19 mouse cellular contexts compared by ENCODE assay signal in the genomic region with DNA sequence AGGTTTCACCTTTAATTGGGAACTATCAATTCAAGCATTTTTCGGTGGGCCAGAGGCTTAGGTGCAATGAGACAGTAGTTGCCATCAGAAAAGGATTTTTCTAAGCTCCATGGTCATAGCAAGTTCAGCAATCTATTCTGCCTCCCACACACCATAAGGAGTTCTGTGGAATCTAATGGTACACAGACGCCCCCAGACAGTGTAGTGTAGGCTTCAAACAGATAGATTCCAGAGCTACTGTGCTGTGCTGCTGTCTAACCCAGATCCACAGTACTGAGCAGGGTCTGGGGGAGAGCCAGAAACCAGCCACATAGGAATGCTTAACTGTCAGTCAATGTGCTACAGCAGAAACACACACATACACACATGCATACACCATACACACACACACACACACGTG.
A peak's percentile ranks its signal among the peaks of the same experiment; 100 is the strongest.
DNase-seq lines count a peak whose midpoint lies in the region.
"Had no signal": no experiment of that assay in that cellular context is flagged by ENCODE, and none has a peak within 500 bp of the region (broad histone marks: within the 10 kb centered on the region; RNA-seq: fewer than 3 reads in every experiment).

No protein-coding gene starts in this region.

- intact Hi-C loops in left cerebral cortex, postnatal 4 days (cut with DNase I): no loop called here

- DNase-seq in frontal cortex, adult 2 months (ENCODE audit: extremely low spot score in 1 of 2, low spot score in 1 of 2): peak; percentile 14 to 47
- DNase-seq in frontal cortex, postnatal 25 days (ENCODE audit: low spot score in 2 of 2): no peak
- peak; percentile 7 to 40 for DNase-seq in left cerebral cortex, adult 18-20 months (ENCODE audit: low spot score in 2 of 2)
- DNase-seq in left cerebral cortex, postnatal 4 days: no peak
- DNase-seq in right cerebral cortex, adult 2 months (ENCODE audit: low spot score in 2 of 2): peak; percentile 39 to 49
- DNase-seq in right cerebral cortex, postnatal 14 days: no peak
- DNase-seq in layer of hippocampus, postnatal 36 days: peak; percentile 37 to 45
- no peak for DNase-seq in cerebellum, postnatal 25 days
- DNase-seq: adrenal gland, adult 8-10 months; cerebellum, adult 8-10 months; embryo, embryonic 11 days; gastrocnemius, postnatal 25 days; heart, adult 11 months; kidney, adult 8-10 months; kidney, postnatal 4 days; midbrain, embryonic 14.5 days; retina, postnatal 1 day; thymus, adult 18-20 months; thymus, postnatal 25 days had no signal

Comparison
In these comparisons a context has a peak if more than half of its experiments do, and no peak if none do; other contexts are left out.
1. DNase-seq: peak in frontal cortex, adult 2 months (2 of 2), left cerebral cortex, adult 18-20 months (2 of 2), right cerebral cortex, adult 2 months (2 of 2) and layer of hippocampus, postnatal 36 days (2 of 2); none in frontal cortex, postnatal 25 days (0 of 2), left cerebral cortex, postnatal 4 days (single experiment), right cerebral cortex, postnatal 14 days (single experiment) and cerebellum, postnatal 25 days (0 of 2).